Mouse (Mus musculus): ENCODE data around the gene Arhgef7. TPM values are rescaled to one million over a fixed set of nuclear protein-coding genes. Genes with fewer than 3 reads are reported as not detected.

Gene Arhgef7
- polyA plus RNA-seq, 1 experiment from 2014 or later = 71.1 TPM

- Histone ChIP-seq H3K4me1 (ENCODE audit: control insufficient read depth, insufficient read depth, low read length) (no peaks in the 10 kb centered on the region), H3K9me3 (ENCODE audit: control insufficient read depth, low read length) (no peaks in the 10 kb centered on the region), H3K27me3 (ENCODE audit: control insufficient read depth, insufficient read depth, low read length) (no peaks in the 10 kb centered on the region), H3K4me2 (ENCODE audit: low read depth) (no peak overlapping the region), H3K27ac (ENCODE audit: low read depth, low read length) (no peak overlapping the region), H3K4me3 (ENCODE audit: low read depth, low read length) (no peak overlapping the region), H3K36me3 (ENCODE audit: control insufficient read depth, insufficient read depth, low read length) (peaks cover 2% of the 10 kb centered on the region), H3K9ac (ENCODE audit: low read length) (no peak overlapping the region)
- 88% methylated on average over 15 of the region's 15 CpGs for WGBS
- DNase-seq (ENCODE audit: low spot score) (no peak), ATAC-seq (ENCODE audit: insufficient read depth, low FRiP score, low TSS enrichment) (no peak)
Measured at GRCm38 (mm10) chr8:11735672-11736235, 8.2 kb downstream of the Arhgef7 start.

- H3K36me3 ChIP-seq (ENCODE audit: control insufficient read depth, insufficient read depth, low read length) = peaks cover 2% of the 10 kb centered on the region
- H3K27me3 ChIP-seq (ENCODE audit: control insufficient read depth, insufficient read depth, low read length) = no peaks in the 10 kb centered on the region
- ATAC-seq (ENCODE audit: insufficient read depth, low FRiP score, low TSS enrichment) = no peak
- no peak overlapping the region for H3K9ac ChIP-seq (ENCODE audit: low read length)
- no peaks in the 10 kb centered on the region for H3K4me1 ChIP-seq (ENCODE audit: control insufficient read depth, insufficient read depth, low read length)
- no peaks in the 10 kb centered on the region for H3K9me3 ChIP-seq (ENCODE audit: control insufficient read depth, low read length)
- no peak overlapping the region for H3K27ac ChIP-seq (ENCODE audit: low read depth, low read length)
- H3K4me3 ChIP-seq (ENCODE audit: low read depth, low read length) = no peak overlapping the region
- 89% methylated on average over 6 of the region's 6 CpGs for WGBS
- DNase-seq (ENCODE audit: low spot score) = no peak
- no peak overlapping the region for H3K4me2 ChIP-seq (ENCODE audit: low read depth)
Measured at GRCm38 (mm10) chr8:11737096-11737495, 9.6 kb downstream of the Arhgef7 start.

- peaks cover 2% of the 10 kb centered on the region for H3K36me3 ChIP-seq (ENCODE audit: control insufficient read depth, insufficient read depth, low read length)
- WGBS = 88% methylated on average over 5 of the region's 5 CpGs
Measured at GRCm38 (mm10) chr8:11739082-11739481, 11.6 kb downstream of the Arhgef7 start.

GRCm38 (mm10) chr8:11740857-11741256 is 13.3 kb downstream of the Arhgef7 start:
- no peak for DNase-seq (ENCODE audit: low spot score)
- Histone ChIP-seq H3K36me3 (ENCODE audit: control insufficient read depth, insufficient read depth, low read length) (peaks cover 2% of the 10 kb centered on the region), H3K4me2 (ENCODE audit: low read depth) (no peak overlapping the region), H3K9me3 (ENCODE audit: control insufficient read depth, low read length) (no peaks in the 10 kb centered on the region), H3K27ac (ENCODE audit: low read depth, low read length) (no peak overlapping the region), H3K9ac (ENCODE audit: low read length) (no peak overlapping the region), H3K4me1 (ENCODE audit: control insufficient read depth, insufficient read depth, low read length) (no peaks in the 10 kb centered on the region), H3K27me3 (ENCODE audit: control insufficient read depth, insufficient read depth, low read length) (no peaks in the 10 kb centered on the region), H3K4me3 (ENCODE audit: low read depth, low read length) (no peak overlapping the region)
- ATAC-seq (ENCODE audit: insufficient read depth, low FRiP score, low TSS enrichment) = no peak
- WGBS = 84% methylated on average over 2 of the region's 2 CpGs

More at GRCm38 (mm10) chr8:11739082-11739481, 11.6 kb downstream of the Arhgef7 start:
- no peaks in the 10 kb centered on the region for H3K27me3 ChIP-seq (ENCODE audit: control insufficient read depth, insufficient read depth, low read length)
- H3K4me1 ChIP-seq (ENCODE audit: control insufficient read depth, insufficient read depth, low read length) = no peaks in the 10 kb centered on the region
- ATAC-seq (ENCODE audit: insufficient read depth, low FRiP score, low TSS enrichment) (no peak), DNase-seq (ENCODE audit: low spot score) (no peak)
- H3K4me2 ChIP-seq (ENCODE audit: low read depth) = no peak overlapping the region
- no peak overlapping the region for H3K9ac ChIP-seq (ENCODE audit: low read length)
- no peaks in the 10 kb centered on the region for H3K9me3 ChIP-seq (ENCODE audit: control insufficient read depth, low read length)
- H3K27ac ChIP-seq (ENCODE audit: low read depth, low read length) = no peak overlapping the region
- H3K4me3 ChIP-seq (ENCODE audit: low read depth, low read length) = no peak overlapping the region

- Histone ChIP-seq H3K36me3 (ENCODE audit: control insufficient read depth, insufficient read depth, low read length) (peaks cover 2% of the 10 kb centered on the region; the same call in 1 of the 2 replicates), H3K9me3 (ENCODE audit: control insufficient read depth, low read length) (no peaks in the 10 kb centered on the region), H3K4me3 (ENCODE audit: low read depth, low read length) (no peak overlapping the region), H3K9ac (ENCODE audit: low read length) (no peak overlapping the region), H3K4me2 (ENCODE audit: low read depth) (no peak overlapping the region), H3K4me1 (ENCODE audit: control insufficient read depth, insufficient read depth, low read length) (no peaks in the 10 kb centered on the region), H3K27me3 (ENCODE audit: control insufficient read depth, insufficient read depth, low read length) (no peaks in the 10 kb centered on the region), H3K27ac (ENCODE audit: low read depth, low read length) (no peak overlapping the region)
- no peak for DNase-seq (ENCODE audit: low spot score)
- WGBS = 77% methylated on average over 10 of the region's 10 CpGs
- ATAC-seq (ENCODE audit: insufficient read depth, low FRiP score, low TSS enrichment) = no peak
Measured at GRCm38 (mm10) chr8:11743580-11743979, 16.1 kb downstream of the Arhgef7 start.

GRCm38 (mm10) chr8:11746850-11747600 is 19.5 kb downstream of the Arhgef7 start:
- H3K9ac ChIP-seq (ENCODE audit: low read length) = no peak overlapping the region
- WGBS = 84% methylated on average over 11 of the region's 11 CpGs

GRCm38 (mm10) chr8:11749472-11749871 is 22.0 kb downstream of the Arhgef7 start:
- Histone ChIP-seq H3K27me3 (ENCODE audit: control insufficient read depth, insufficient read depth, low read length) (no peaks in the 10 kb centered on the region), H3K36me3 (ENCODE audit: control insufficient read depth, insufficient read depth, low read length) (no peaks in the 10 kb centered on the region), H3K4me1 (ENCODE audit: control insufficient read depth, insufficient read depth, low read length) (no peaks in the 10 kb centered on the region), H3K27ac (ENCODE audit: low read depth, low read length) (no peak overlapping the region), H3K4me3 (ENCODE audit: low read depth, low read length) (no peak overlapping the region), H3K9me3 (ENCODE audit: control insufficient read depth, low read length) (no peaks in the 10 kb centered on the region), H3K9ac (ENCODE audit: low read length) (no peak overlapping the region), H3K4me2 (ENCODE audit: low read depth) (no peak overlapping the region)
- DNase-seq (ENCODE audit: low spot score) (no peak), ATAC-seq (ENCODE audit: insufficient read depth, low FRiP score, low TSS enrichment) (no peak)
- WGBS = 80% methylated on average over 6 of the region's 6 CpGs

More at GRCm38 (mm10) chr8:11746850-11747600, 19.5 kb downstream of the Arhgef7 start:
- Histone ChIP-seq H3K27ac (ENCODE audit: low read depth, low read length) (no peak overlapping the region), H3K4me3 (ENCODE audit: low read depth, low read length) (no peak overlapping the region), H3K4me1 (ENCODE audit: control insufficient read depth, insufficient read depth, low read length) (no peaks in the 10 kb centered on the region), H3K27me3 (ENCODE audit: control insufficient read depth, insufficient read depth, low read length) (no peaks in the 10 kb centered on the region), H3K4me2 (ENCODE audit: low read depth) (no peak overlapping the region), H3K36me3 (ENCODE audit: control insufficient read depth, insufficient read depth, low read length) (no peaks in the 10 kb centered on the region), H3K9me3 (ENCODE audit: control insufficient read depth, low read length) (no peaks in the 10 kb centered on the region)
- ATAC-seq (ENCODE audit: insufficient read depth, low FRiP score, low TSS enrichment) (no peak), DNase-seq (ENCODE audit: low spot score) (no peak)

GRCm38 (mm10) chr8:11752338-11752737 is 24.8 kb downstream of the Arhgef7 start:
- Histone ChIP-seq H3K4me1 (ENCODE audit: control insufficient read depth, insufficient read depth, low read length) (peaks cover 4% of the 10 kb centered on the region; the same call in 1 of the 2 replicates), H3K27me3 (ENCODE audit: control insufficient read depth, insufficient read depth, low read length) (no peaks in the 10 kb centered on the region), H3K4me3 (ENCODE audit: low read depth, low read length) (no peak overlapping the region), H3K4me2 (ENCODE audit: low read depth) (no peak overlapping the region), H3K27ac (ENCODE audit: low read depth, low read length) (no peak overlapping the region), H3K9me3 (ENCODE audit: control insufficient read depth, low read length) (no peaks in the 10 kb centered on the region), H3K9ac (ENCODE audit: low read length) (no peak overlapping the region), H3K36me3 (ENCODE audit: control insufficient read depth, insufficient read depth, low read length) (no peaks in the 10 kb centered on the region)
- DNase-seq (ENCODE audit: low spot score) = no peak
- 82% methylated on average over 3 of the region's 3 CpGs for WGBS
- no peak for ATAC-seq (ENCODE audit: insufficient read depth, low FRiP score, low TSS enrichment)
